Mouse (Mus musculus) kidney, adult 9 months (tissue): ENCODE results near the gene Wdhd1.

Experiments
- DNase-seq: peaks from one replicate; pipeline ENCODE4 v3.0.0; 2022

Wdhd1 gene

DNA sequence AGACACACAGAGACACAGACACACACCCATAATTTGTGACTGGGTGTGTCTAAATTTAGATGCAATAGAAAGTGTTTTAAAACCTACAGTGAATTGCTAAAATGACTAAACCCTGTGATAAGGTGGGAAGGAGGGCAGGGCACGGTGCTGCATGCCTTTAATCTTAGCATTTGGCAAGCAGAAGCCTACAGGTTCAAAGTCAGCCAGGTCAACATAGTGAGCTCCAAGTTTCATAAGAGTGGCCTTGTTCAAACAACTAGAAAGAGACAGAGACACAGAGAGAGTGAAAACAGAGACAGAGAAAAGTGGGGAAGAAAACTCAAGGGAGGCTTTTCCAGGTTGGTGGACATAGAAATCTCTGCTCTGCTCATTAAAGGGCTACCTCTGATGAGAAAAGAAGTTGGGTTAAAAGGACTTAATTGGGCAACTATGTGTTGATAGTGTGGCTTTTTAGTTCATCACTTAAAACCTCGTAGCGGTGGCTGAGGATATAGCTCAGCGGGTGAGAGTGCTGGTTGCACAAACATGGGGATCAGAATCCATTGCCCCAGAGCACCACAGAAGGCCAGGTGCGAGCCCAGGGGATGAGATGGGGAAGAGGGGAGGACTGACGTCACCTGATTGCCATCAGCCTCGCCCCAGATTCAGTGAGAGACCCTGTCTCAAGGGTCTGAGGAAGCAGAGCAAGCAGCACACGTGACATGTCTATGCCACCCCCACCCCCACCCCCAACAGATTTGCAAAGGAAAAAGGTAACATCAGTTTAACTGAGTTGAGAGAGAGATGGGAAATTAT, 56.2 kb downstream of the Wdhd1 start:
- DNase-seq = no peak

DNA sequence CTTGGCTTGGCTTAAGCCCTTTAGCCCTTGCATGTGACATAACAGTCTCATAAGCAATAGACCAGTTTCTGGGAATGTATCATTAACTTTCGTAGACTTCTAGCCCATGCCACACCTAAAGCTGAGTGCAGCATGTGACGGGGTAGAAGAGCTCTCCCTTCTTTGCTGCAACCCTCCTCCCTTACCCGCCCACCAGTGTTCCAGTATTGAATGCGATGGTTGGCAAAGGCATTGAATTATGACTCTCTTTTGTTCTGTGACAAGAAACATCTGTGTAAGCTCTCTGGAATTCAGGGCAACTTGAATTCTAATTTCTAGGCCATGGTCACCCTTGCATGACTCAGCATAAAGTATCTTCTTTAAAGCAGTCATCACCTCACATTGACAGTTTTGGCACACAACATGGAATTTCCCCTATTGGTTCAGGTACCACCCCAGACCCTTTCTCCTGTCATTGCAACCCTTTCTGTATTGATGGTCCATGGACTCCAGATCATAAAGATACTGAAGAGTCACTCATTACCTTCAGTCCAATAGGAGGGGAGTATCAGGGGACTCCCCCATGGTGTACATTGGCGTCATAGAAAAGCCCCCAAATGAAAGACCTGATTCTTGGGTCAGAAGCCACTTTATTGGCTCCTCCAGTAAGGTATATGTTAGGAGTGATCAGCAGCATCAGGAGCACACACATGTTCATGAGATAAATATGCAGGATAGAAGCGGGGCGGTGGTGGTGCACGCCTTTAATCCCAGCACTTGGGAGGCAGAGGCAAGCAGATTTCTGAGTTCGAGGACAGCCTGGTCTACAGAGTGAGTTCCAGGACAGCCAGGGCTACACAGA, 57.7 kb downstream of the Wdhd1 start:
- no peak for DNase-seq

DNA sequence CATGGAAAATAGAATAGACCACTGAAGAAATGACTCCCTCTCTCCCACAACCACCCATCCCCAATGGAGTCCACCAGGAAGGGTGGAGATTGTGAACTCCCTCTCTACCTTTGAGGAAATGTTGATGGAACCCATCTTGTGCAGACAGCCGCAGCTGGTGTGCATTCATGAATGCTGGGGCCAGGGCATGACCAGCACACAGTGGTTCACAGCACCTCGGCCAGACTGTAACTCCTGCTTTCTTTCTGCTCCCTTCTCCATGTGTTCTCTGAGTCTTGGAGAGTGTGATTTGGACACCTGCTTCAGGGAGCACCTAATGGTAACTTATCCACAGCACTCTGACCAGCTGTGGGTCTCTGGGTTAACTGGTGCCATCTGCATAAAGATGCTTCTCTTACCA, 60.1 kb downstream of the Wdhd1 start:
- no peak for DNase-seq

DNA sequence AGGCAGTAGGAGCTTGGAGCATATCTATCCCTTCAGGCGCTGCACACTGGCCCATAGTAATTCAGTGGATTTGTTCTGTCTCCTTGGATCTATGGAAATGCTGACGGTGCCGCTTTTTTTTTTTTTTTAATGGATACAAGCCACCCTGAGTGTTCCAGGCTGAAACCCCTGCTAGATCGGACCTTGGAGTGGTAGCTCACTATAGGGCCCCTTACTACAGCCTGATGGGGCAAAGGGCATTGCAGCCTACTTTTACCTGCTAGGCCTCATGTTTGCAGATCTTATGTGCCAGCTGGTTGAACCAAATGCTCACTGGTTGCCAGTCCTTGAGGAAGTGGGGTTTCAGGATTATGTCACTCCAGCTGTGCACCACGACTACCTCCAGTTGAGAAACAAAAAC, 62.3 kb downstream of the Wdhd1 start:
- no peak for DNase-seq

DNA sequence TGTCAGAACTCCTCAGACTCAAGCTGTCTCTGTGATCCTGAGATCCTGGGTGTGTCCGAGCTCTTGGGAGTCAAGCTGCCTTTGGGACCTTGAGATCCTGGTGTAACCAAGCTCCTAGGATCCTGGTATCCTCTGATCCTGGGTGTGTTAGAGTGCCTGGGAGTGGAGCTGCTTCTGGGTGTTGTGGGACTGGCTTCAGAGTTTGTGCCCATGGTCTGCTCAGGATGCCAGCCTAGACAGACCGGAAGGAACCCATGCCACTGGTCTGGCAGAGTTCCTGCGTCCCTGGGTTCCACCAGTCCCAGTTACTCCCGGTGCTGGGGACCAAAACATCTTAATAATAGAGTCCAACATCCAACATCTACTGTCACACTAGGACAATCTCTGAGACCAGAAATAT, 63.4 kb downstream of the Wdhd1 start:
- DNase-seq = no peak

DNA sequence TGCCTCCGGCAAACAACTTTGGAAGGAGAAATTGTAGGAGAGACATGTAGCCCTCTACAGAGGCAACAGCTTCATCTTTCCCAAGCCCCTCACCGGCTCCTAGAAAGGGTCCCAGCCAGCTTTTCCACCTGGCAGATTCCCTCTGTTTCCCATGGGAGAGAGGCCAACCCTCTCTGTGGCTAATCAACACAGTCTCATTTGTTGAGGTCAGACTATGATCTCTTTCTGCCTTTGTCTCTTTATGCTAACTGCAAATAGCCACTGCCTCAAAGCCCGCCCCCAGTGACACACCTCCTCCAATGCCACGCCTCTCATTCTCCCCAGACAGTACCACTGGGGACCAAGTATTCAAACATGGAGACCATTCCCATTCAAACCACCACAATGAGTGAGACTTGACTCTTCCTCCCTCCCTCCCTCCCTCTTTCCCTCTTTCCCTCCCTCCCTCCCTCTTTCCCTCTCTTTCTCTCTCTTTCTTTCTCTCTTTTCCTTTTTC, 66.9 kb downstream of the Wdhd1 start:
- DNase-seq = no peak

DNA sequence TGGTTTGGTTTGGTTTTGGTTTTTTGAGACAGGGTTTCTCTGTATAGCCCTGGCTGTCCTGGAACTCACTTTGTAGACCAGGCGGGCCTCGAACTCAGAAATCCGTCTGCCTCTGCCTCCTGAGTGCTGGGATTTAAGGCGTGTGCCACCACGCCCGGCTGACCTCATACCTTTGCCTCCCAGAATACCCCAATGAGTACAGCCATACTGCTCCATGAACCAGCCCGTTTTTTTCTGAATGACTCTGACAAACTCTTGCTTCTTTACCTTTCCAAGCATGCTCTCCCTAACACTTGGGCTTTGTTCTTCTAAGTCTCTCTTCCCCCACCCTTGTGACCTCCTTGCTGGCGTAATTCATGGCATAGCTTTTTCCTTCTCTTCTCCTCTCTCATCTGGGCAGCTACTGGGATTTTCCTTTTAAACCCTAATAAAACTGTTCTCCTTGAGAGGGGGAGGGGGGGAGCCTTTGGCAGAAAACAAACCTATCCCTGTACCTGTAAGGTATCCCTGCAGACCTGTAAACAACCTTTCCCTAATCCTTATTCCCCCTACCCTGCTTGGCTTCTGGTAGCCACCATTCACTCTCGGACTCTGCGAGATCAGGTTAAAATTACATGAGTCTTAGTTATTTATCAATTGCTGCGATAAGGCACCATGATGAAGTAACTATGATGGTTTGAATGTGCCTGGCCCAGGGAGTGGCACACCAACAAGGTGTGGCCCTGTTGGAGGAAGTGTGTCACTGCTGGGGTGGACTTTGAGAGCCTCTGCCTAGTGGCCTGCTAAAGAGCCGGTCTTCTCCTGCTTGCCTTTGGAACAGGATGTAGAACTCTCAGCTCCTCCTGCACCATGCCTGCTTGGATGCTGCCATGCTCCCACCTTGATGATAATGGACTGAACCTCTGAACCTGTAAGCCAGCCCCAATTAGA, 67.8 kb downstream of the Wdhd1 start:
- DNase-seq = no peak

DNA sequence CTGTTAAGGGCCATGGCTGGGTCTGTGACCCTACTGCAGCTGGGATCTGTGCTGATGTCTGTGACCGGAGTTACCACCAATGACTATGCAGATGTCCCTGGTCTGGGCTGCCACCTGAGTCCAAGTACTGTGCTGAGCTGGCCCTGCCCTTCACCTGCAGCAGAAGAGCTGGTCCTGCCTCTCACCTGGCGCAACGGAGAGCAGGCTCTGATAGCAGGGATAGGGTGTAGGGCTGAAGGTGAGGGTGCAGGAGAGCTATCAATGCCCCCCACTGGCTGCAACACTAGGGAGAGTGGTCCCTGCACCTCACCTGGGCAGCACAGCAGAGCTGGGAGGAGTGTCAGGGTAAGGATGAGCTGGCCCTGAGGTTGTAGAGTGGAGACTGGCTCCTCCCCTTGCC, 70.1 kb downstream of the Wdhd1 start:
- no peak for DNase-seq

DNA sequence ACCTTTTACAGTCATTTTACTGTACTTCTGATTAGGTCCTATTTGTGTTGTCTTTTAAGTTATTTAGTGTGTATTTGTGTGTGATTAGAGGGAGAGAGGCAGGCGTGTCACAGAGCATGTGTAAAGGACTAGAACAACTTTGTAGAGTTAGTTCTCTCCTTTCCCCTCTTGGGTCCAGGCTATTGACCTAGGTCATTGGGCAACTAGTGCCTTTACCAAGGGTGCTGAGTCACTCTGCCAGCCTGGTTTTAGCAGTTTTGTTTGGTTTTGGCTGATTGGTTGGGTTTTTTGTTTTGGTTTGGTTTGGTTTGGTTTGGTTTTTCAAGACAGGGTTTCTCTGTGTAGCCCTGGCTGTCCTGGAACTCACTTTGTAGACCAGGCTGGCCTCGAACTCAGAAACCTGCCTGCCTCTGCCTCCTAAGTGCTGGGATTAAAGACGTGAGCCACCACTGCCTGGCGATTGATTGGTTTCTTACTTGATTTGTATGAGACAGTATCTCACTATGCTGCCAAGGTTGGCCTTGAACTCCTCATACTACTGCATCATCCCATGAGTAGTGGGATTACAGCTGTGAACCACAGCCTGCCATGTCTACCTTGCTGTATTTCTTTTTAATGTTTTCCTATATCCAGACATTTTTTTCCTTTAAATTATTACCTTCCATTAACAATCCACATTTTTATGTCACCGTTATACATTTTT, 71.2 kb downstream of the Wdhd1 start:
- DNase-seq = no peak

DNA sequence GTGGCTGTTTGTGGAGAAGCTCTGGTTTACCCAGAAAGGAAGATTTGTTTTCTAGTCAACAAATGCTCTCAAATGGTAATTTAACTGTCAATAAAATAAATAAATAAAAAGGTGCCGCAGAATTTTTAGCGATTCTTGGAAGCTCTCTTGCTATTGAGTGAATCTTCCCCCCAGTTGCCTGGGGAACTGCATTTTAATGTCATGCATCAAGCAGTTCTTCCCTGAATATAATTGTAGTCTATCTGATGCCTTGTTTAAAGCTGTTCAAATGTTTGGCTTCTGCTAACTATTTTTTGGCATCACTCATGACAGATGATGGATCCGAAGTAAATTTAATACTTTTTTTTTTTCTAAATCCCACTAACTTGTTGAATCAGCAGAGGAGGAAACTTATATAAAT, 79.3 kb downstream of the Wdhd1 start:
- no peak for DNase-seq

DNA sequence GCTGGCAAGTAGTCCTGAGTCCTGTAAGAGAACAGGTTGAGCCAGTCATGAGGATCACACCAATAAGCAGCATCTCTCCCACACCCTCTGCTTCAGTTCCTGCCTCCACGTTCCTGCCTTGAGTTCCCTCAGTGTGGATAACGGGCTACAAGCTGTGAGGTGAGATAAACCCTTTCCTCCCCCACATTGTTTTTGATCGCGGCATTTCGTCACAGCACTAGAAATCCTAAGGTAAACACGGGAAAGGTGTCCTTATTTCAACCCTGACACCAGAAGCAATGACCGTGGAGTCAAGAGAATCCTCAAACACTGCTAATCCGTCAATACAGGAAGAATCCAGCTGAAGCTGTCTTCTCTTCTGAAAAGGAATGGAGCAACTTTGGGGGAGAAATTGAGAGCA, 79.9 kb downstream of the Wdhd1 start:
- DNase-seq = no peak

DNA sequence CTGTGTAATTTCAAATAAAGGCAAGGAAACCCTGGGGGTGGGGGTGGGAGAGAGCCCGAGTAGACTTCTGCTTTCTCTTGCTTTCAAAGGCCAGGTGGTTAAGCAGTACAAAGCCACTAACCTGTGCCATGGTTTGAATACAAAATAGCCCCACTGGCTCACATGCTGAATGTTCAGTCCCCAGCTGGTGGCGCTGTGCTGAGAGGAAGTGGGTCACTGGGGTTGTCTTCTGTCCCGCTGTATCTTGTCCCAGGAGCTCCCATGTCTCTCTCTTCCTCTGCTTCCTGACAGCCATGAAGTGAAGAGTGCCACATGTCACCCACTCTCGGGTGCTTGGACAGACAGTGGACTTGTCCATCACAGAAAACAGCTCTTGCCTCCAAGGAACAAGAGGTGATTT, 82.6 kb downstream of the Wdhd1 start:
- no peak for DNase-seq

DNA sequence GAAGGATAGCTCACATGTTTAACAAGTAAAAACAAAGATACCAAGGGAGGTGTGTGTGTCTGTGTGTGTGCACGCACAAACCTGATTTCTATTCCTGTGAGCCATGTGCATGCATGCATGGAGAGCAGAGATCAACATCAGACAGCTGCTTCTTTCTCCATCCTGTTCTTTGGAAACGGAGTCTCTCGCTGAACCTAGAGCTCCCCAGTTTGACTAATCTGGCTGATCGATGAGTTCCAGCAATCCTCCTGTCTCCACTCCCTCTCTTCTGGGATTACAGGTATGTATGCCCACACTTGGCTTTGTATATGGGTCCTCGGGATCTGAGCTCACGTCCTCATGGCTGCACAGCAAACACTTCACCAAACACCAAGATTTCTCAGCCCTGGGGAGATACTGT, 83.2 kb downstream of the Wdhd1 start:
- DNase-seq = no peak

DNA sequence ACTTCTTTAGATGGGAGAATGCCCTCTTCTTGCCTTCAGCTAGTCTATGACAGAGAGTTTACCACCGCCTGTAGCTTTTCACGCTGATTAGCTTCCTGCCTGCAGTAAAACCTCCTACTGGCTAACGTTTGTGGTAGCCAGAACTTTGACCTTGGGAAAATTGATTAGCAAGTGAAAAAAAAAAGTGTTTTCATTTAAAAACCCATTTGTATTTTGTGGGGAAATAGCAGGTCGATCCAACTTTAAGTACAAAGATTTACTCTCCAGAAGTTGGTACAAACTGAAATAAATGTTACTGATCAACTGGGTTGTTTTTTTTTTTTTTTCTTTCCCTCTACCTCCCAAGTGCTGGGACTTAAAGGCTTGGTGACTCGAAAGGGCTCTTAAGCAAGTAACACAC, 84.8 kb downstream of the Wdhd1 start:
- DNase-seq = no peak
